Mouse (Mus musculus) gastrocnemius, postnatal 4 days (tissue): ENCODE measurements around the gene Edc3. TPM values are rescaled to one million over a fixed set of nuclear protein-coding genes. Genes with fewer than 3 reads are reported as not detected.

ENCODE experiments used
- DNase-seq, 2 experiments: peaks; one replicate each; pipeline ENCODE4 v3.0.0; 2021 to 2022; ENCODE audit warnings: low spot score in 2 of 2, mixed read lengths in 2 of 2
- long read RNA-seq, 2 experiments: library from polyadenylated mRNA; stranded (forward); transcript quantifications; one replicate each; pipeline ENCODE4 v2.0.0; 2021
- total RNA-seq, 2 experiments: library from RNA; stranded (reverse); gene quantifications; 2 replicates each; pipeline ENCODE4 v1.2.3; 2021

The Edc3 gene
- 10 to 100 TPM; 11.8 to 12.5 TPM for total RNA-seq
- long read RNA-seq, experiment 1, full-length matches to known transcripts, result 20 of 31 reads
- long read RNA-seq, experiment 1, partial matches to known transcripts, result 0 of 31 reads
- long read RNA-seq, experiment 1, other reads (novel, unspliced or antisense), result 11 of 31 reads
- long read RNA-seq, experiment 2, full-length matches to known transcripts, result 24 of 37 reads
- long read RNA-seq, experiment 2, partial matches to known transcripts, result 2 of 37 reads
- long read RNA-seq, experiment 2, other reads (novel, unspliced or antisense), result 11 of 37 reads

GRCm38 (mm10) chr9:57708068-57708719 is at the start of gene Edc3:
Edc3 (plus strand) TSS chr9:57708540.
- DNase-seq, result peak; percentile 85 to 93

GRCm38 (mm10) chr9:57658970-57659369 is 49.4 kb upstream of the Edc3 start:
- no peak for DNase-seq

- peak in 1 of 2 experiments; percentile 61 for DNase-seq
These were observed 48.6 kb upstream of the Edc3 start for GRCm38 (mm10) chr9:57659774-57660173.

- DNase-seq, result no peak
These were observed 47.8 kb upstream of the Edc3 start for GRCm38 (mm10) chr9:57660501-57660900.

GRCm38 (mm10) chr9:57661552-57661951 is 46.8 kb upstream of the Edc3 start:
- DNase-seq, result no peak

GRCm38 (mm10) chr9:57664616-57665015 is 43.7 kb upstream of the Edc3 start:
- no peak for DNase-seq

GRCm38 (mm10) chr9:57666536-57666935 is 41.8 kb upstream of the Edc3 start:
- DNase-seq, result no peak

- no peak for DNase-seq
These were observed 41.2 kb upstream of the Edc3 start for GRCm38 (mm10) chr9:57667136-57667535.

- no peak for DNase-seq
These were observed 40.5 kb upstream of the Edc3 start for GRCm38 (mm10) chr9:57667817-57668216.

- no peak for DNase-seq
These were observed 40.1 kb upstream of the Edc3 start for GRCm38 (mm10) chr9:57668277-57668676.

- no peak for DNase-seq
These were observed 38.8 kb upstream of the Edc3 start for GRCm38 (mm10) chr9:57669566-57669965.

GRCm38 (mm10) chr9:57671037-57671436 is 37.3 kb upstream of the Edc3 start:
- no peak for DNase-seq

GRCm38 (mm10) chr9:57671500-57671899 is 36.8 kb upstream of the Edc3 start:
- DNase-seq, result no peak

- no peak for DNase-seq
These were observed 26.9 kb upstream of the Edc3 start for GRCm38 (mm10) chr9:57681411-57681810.

GRCm38 (mm10) chr9:57683520-57683919 is 24.8 kb upstream of the Edc3 start, which contains the start of gene Cyp1a2:
Cyp1a2 (minus strand) TSS chr9:57683703.
- no peak for DNase-seq

- DNase-seq, result no peak
These were observed 22.3 kb upstream of the Edc3 start for GRCm38 (mm10) chr9:57686011-57686410.

- no peak for DNase-seq
These were observed 20.6 kb upstream of the Edc3 start, which contains the start of gene Cyp1a1 for GRCm38 (mm10) chr9:57687751-57688150. Cyp1a1 (plus strand) TSS chr9:57687928.

GRCm38 (mm10) chr9:57688158-57688557 is 20.2 kb upstream of the Edc3 start:
- no peak for DNase-seq

GRCm38 (mm10) chr9:57688606-57689005 is 19.7 kb upstream of the Edc3 start:
- no peak for DNase-seq

- DNase-seq, result no peak
These were observed 14.2 kb upstream of the Edc3 start for GRCm38 (mm10) chr9:57694108-57694507.

GRCm38 (mm10) chr9:57696380-57697285 is 11.7 kb upstream of the Edc3 start:
- DNase-seq, result peak in 1 of 2 experiments; percentile 24

GRCm38 (mm10) chr9:57697380-57697779 is 11.0 kb upstream of the Edc3 start:
- no peak for DNase-seq
